Mouse (Mus musculus) layer of hippocampus, adult 2 months (tissue): ENCODE measurements at regions not wholly inside any gene's neighbourhood (a gene's known extent, or its start where the extent isn't known, plus 50 kb on each side); places are given as distances from the start of the nearest gene placed in this dataset.
A peak's percentile ranks its signal among the peaks of the same experiment; 100 is the strongest.

Experiments used
- DNase-seq, 2 experiments: peaks; one replicate each; pipeline ENCODE4 v3.0.0; 2022; ENCODE audit warnings: low spot score in 2 of 2
- H3K27ac ChIP-seq: fragments of 200-600 bp; 2 replicates; pipeline ENCODE4 v1.8.1; 2022
- H3K4me3 ChIP-seq: fragments of 200-600 bp; 2 replicates; pipeline ENCODE4 v1.8.1; 2022; ENCODE audit warnings: mild to moderate bottlenecking
- CTCF ChIP-seq: fragments of 200-600 bp; conservative IDR thresholded peaks from 2 replicates; pipeline ENCODE4 v1.8.1; 2022; ENCODE audit warnings: antibody characterized with exemption, mild to moderate bottlenecking, moderate library complexity

DNA sequence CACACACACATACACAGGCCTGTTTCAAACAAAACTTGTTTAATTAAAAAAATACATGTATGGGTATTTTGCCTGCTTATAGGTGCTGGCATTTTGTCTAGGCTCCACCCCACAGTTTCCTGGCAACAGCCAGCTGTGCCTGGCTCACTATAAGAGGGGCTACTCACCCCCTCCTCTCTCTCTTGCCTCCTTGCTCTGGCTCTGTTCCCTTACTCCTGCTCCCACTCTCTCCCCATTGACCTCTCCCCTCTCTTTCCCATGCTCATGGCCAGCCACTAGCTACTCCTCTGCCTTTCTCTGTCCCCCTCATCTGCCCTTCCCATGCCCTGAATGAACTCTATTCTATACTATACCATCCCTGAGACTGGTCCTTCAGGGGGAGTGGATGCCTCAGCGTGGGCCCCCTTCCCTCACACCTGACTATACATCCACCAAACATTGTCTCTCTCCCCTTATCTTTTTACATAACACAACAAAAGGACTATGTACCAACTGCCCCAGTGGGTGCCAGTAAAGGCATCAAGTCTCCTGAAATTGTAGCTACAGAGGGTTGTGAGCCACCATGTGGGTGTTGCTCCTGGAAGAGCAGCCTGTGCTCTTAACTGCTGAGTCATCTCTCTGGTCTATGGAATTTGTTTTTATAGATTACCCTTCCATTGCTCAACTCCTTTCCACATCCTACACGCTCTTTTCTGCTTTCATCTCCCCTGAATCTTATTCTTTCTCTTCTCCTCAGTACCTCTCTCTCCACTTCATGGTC, 133.1 kb upstream of the Fat4 start:
- H3K4me3 ChIP-seq = no peak overlapping the region
- DNase-seq = no peak
- TF ChIP-seq CTCF = no peak
- no peak overlapping the region for H3K27ac ChIP-seq

DNA sequence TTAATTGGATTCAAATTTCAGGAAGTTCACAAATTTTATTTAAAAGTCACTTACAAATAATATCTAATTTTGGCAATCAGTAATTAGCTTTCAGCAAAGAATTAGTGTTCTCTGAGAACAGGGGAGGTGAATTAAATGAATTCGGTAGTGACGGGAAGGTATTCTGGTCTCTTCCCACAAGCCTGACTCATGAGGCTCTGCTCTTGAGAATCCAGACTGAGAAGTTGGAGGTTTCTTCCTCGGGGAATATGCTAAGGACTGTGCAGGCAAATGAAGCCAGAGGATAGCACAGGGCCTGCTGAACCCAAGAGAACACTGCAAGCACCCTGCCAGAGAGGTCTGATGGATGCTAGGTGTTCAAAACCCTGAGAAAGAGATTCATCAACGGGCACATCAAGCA, 144.6 kb upstream of the Fat4 start:
- DNase-seq = no peak
- no peak for TF ChIP-seq CTCF
- Histone ChIP-seq H3K27ac (no peak overlapping the region), H3K4me3 (no peak overlapping the region)

GRCm38 (mm10) chr3:38722606-38723005, 164.1 kb upstream of the Fat4 start:
- no peak for TF ChIP-seq CTCF
- no peak for DNase-seq

GRCm38 (mm10) chr3:38712078-38712873, 174.5 kb upstream of the Fat4 start:
- H3K4me3 ChIP-seq = no peak overlapping the region
- DNase-seq = no peak
- no peak for TF ChIP-seq CTCF
- H3K27ac ChIP-seq = no peak overlapping the region

More at GRCm38 (mm10) chr3:38722606-38723005, 164.1 kb upstream of the Fat4 start:
- H3K4me3 ChIP-seq = no peak overlapping the region
- no peak overlapping the region for H3K27ac ChIP-seq

DNA sequence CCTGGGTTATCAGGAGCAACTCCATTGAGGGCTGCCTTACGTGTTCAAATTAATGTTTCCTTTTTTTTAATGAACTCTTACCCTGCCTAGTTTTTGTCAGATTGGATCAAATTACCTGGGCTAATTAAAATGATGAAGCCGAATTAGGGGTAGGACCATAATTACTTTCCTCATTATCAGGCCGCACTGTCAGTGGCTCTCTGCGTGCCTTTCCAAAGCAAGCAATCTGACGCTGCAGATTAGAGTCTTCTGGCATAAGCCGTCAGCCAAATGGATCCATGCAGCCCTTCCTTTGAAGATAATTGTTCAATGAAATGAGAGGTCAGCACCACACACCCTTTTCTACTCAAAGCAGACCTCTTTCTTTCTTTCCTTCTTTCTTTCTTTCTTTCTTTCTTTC, 175.5 kb upstream of the Fat4 start:
- Histone ChIP-seq H3K27ac (no peak overlapping the region), H3K4me3 (no peak overlapping the region)
- TF ChIP-seq CTCF = no peak
- DNase-seq = no peak

GRCm38 (mm10) chr3:38707891-38708290, 178.8 kb upstream of the Fat4 start:
- no peak for TF ChIP-seq CTCF
- DNase-seq = peak; percentile 25 to 32
- no peak overlapping the region for H3K4me3 ChIP-seq
- no peak overlapping the region for H3K27ac ChIP-seq

- no peak for TF ChIP-seq CTCF
- H3K4me3 ChIP-seq = no peak overlapping the region
- no peak overlapping the region for H3K27ac ChIP-seq
- DNase-seq = peak; percentile 32 to 44
Observed at GRCm38 (mm10) chr3:38699206-38699605, 187.5 kb upstream of the Fat4 start.

GRCm38 (mm10) chr3:38697871-38698270, 188.9 kb upstream of the Fat4 start:
- H3K4me3 ChIP-seq = no peak overlapping the region
- TF ChIP-seq CTCF = no peak
- DNase-seq = no peak
- H3K27ac ChIP-seq = no peak overlapping the region

GRCm38 (mm10) chr3:38697349-38697748, 189.4 kb upstream of the Fat4 start:
- H3K27ac ChIP-seq = no peak overlapping the region
- no peak overlapping the region for H3K4me3 ChIP-seq
- DNase-seq = no peak
- TF ChIP-seq CTCF = no peak

- DNase-seq = no peak
Observed at GRCm38 (mm10) chr3:38695836-38696235, 190.9 kb upstream of the Fat4 start.

GRCm38 (mm10) chr3:38692768-38693167, 194.0 kb upstream of the Fat4 start:
- DNase-seq = no peak
- TF ChIP-seq CTCF = no peak
- Histone ChIP-seq H3K27ac (no peak overlapping the region), H3K4me3 (no peak overlapping the region)

More at GRCm38 (mm10) chr3:38695836-38696235, 190.9 kb upstream of the Fat4 start:
- no peak for TF ChIP-seq CTCF
- Histone ChIP-seq H3K4me3 (no peak overlapping the region; the same call in 1 of the 2 replicates), H3K27ac (no peak overlapping the region)

DNA sequence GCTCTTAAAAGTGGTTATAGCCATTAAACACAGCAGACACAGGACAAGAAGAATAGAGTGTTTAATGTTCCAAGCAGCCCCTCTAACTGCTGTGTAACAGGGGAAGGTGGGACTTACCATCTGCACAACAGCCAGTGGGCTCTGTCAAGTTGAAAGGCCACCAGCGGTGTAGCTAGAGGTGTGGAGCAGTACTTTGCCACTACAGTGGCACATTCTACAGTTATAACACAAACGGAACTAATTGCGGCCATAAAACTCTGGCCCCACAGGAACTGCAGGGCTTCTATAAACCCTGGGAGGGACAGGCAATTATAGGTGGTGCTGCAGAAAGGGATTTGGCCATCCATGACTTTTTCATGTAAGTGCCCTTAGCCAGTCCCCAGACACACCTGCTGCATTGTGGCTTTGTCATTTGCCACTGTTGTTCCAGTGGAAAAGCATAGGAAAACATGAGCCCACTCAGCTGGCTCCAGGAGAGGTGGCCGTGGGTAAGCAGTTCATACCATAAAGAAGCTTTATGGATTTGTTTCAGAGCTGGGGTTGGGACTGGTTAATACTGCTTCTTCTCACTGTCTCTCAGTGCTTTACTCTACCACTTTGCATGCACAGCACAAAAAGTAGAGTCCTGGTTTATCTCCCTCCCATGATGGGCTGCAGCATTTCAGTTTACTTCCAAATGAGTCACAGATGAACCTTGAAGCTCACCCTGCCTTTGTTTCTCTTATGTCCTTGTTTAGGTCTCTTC, 199.8 kb upstream of the Ankrd50 start:
- DNase-seq = no peak
- no peak for TF ChIP-seq CTCF

More for the DNA sequence above, 199.8 kb upstream of the Ankrd50 start:
- H3K4me3 ChIP-seq = no peak overlapping the region
- no peak overlapping the region for H3K27ac ChIP-seq
